9 mouse cellular contexts compared by ENCODE assay signal in the genomic region with DNA sequence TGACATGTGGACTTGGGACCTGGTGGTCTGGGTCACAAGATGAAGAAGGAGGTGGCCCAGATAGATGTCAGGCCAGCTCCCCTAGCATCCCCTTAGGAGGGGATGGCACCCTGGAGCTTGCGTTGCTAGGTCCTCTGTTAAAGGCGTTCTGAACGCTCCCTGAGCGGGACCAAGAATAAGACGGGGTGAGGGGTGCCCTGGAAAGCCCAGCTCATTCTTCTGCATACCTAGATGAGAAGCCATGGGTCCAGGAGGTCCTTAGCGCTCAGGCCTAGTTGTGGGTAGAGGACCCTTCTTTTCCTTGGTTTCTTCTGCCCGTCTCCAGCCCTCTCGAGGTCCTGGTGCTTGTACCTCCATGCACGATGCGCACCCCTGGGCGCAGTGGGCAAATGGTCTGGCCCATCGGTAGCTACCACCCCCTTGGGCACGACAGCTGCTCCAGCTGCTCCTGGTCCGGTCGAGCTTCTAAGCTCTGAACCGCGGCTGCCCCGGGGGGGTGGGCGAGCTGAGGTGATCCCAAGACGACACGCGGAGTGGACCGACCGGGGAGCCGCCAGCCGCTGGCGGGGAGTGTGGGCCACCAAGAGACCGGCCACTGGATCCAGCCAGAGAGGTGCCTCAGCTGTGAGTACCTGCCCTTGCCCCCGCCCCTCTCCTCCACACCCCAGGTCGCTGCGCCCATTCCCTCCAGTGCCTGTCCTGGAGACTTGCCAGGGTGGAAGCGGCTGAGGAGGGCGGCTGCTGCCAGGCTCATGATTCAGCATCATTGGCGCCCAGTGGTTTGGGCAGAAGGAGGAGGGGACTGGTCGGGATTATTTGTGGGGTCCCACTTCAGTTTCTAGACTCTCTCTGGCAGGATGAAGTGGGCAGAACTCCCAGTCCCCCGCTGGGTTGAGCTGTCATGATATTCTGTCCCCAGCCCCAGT. TPM values are rescaled to one million over a fixed set of nuclear protein-coding genes. Genes with fewer than 3 reads are reported as not detected.
DNase-seq lines count a peak whose midpoint lies in the region; ATAC-seq lines count a peak whose summit lies in the region.
"Had no signal": no experiment of that assay in that cellular context is flagged by ENCODE, and none has a peak within 500 bp of the region (broad histone marks: within the 10 kb centered on the region; RNA-seq: fewer than 3 reads in every experiment).

Ttll7 (plus strand) TSS at position 402 of the 926 bp plus-strand sequence.

- no peaks in the 10 kb centered on the region for H3K27me3 ChIP-seq in limb, embryonic 10.5 days (ENCODE audit: low read depth, poor library complexity, severe bottlenecking)
- H3K27me3 ChIP-seq in midbrain, embryonic 11.5 days (ENCODE audit: control insufficient read depth, insufficient read depth, low read length) = no peaks in the 10 kb centered on the region

- DNase-seq in 3T3-L1 (ENCODE audit: low read depth, low spot score) = peak; percentile 89
- DNase-seq in brain, embryonic 18.5 days (ENCODE audit: low read depth, low spot score) = peak; percentile 64
- peak; percentile 79 to 83 for DNase-seq in heart, adult 9 months (ENCODE audit: low spot score in 2 of 2)
- peak; percentile 43 to 63 for DNase-seq in kidney, adult 8-10 months
- DNase-seq in limb, embryonic 10.5 days (ENCODE audit: low spot score) = peak; percentile 84
- DNase-seq in midbrain, embryonic 11.5 days (ENCODE audit: low spot score, missing footprints) = peak; percentile 98
- DNase-seq in spleen, postnatal 36 days (ENCODE audit: low spot score in 2 of 2) = peak; percentile 4

- no peaks in the 10 kb centered on the region for H3K36me3 ChIP-seq in limb, embryonic 10.5 days
- H3K36me3 ChIP-seq in midbrain, embryonic 11.5 days (ENCODE audit: control insufficient read depth, insufficient read depth, low read length) = no peaks in the 10 kb centered on the region
- H3K36me3 ChIP-seq: G1E had no signal

- H3K9ac ChIP-seq in midbrain, embryonic 11.5 days (ENCODE audit: low read length) = peak within 1 kb of the TSS; percentile 64

- H3K27ac ChIP-seq in limb, embryonic 10.5 days = peak within 1 kb of the TSS; percentile 92
- 0 out of 2 replicates have a peak within 1 kb of the TSS, but pooled peaks have one; percentile 8 for H3K27ac ChIP-seq in midbrain, embryonic 11.5 days (ENCODE audit: low read depth, low read length)

- H3K4me3 ChIP-seq in limb, embryonic 10.5 days = peak within 1 kb of the TSS; percentile 75
- H3K4me3 ChIP-seq in midbrain, embryonic 11.5 days (ENCODE audit: low read depth, low read length) = peak within 1 kb of the TSS; percentile 54

- H3K4me1 ChIP-seq in limb, embryonic 10.5 days = peaks cover 12% of the 10 kb centered on the region
- no peaks in the 10 kb centered on the region for H3K4me1 ChIP-seq in midbrain, embryonic 11.5 days (ENCODE audit: control insufficient read depth, insufficient read depth, low read length)

- H3K9me3 ChIP-seq in limb, embryonic 10.5 days (replicated peaks) = no peaks in the 10 kb centered on the region
- H3K9me3 ChIP-seq in midbrain, embryonic 11.5 days (ENCODE audit: control insufficient read depth, low read length) = no peaks in the 10 kb centered on the region
- H3K9me3 ChIP-seq: G1E had no signal

- 0 out of 2 replicates have a peak, but pooled peaks have one; percentile 35 for ATAC-seq in erythroblast, adult 5-6 weeks (replicated peaks; ENCODE audit: low FRiP score, poor library complexity, severe bottlenecking)
- ATAC-seq in midbrain, embryonic 11.5 days (ENCODE audit: low FRiP score) = peak; percentile 97

- H3K4me2 ChIP-seq in midbrain, embryonic 11.5 days = peak within 1 kb of the TSS; percentile 69

- WGBS in limb, embryonic 10.5 days = 1% methylated on average over 36 of the region's 36 CpGs
- under 1% methylated on average over 36 of the region's 36 CpGs for WGBS in midbrain, embryonic 11.5 days

RNA-seq across cellular contexts. Expression of gene Ttll7, which starts in this region (rescaled TPM):
- not detected in 2 replicates for total RNA-seq in erythroblast, adult 5-6 weeks (2015; ENCODE audit: low replicate concordance)
- total RNA-seq in erythroblast, adult 5-6 weeks (2017; ENCODE audit: low replicate concordance) = not detected in 2 replicates
- 1.0 TPM in 2 replicates for polyA plus RNA-seq in limb, embryonic 10.5 days (2016; fragmentation: Nextera tagmentation; extraction: Ambion mirVana)
- polyA plus RNA-seq in midbrain, embryonic 11.5 days (2014; fragmentation: Nextera tagmentation; extraction: Ambion mirVana) = 6.3 and 7.0 TPM in 2 replicates
- polyA plus RNA-seq: G1E had no signal

Comparison
In these comparisons a context has a peak if more than half of its experiments do, and no peak if none do; other contexts are left out.
1. Peak in every context shown above with its lines: DNase-seq, ATAC-seq, H3K4me3 ChIP-seq and H3K27ac ChIP-seq.
2. Peak in ATAC-seq in erythroblast, adult 5-6 weeks; RNA of the gene not detected or under 1 TPM.
3. DNase-seq: peak in every context shown above with its lines; median percentile 98 in midbrain, embryonic 11.5 days; 89 in 3T3-L1; 84 in limb, embryonic 10.5 days; 81 in heart, adult 9 months; 64 in brain, embryonic 18.5 days; 53 in kidney, adult 8-10 months; 4 in spleen, postnatal 36 days.